Mouse (Mus musculus): ENCODE measurements around the gene Adamtsl2. TPM values are rescaled to one million over a fixed set of nuclear protein-coding genes. Genes with fewer than 3 reads are reported as not detected.

The Adamtsl2 gene
- polyA plus RNA-seq, 1 experiment from 2014 or later: 5.4 TPM

DNA sequence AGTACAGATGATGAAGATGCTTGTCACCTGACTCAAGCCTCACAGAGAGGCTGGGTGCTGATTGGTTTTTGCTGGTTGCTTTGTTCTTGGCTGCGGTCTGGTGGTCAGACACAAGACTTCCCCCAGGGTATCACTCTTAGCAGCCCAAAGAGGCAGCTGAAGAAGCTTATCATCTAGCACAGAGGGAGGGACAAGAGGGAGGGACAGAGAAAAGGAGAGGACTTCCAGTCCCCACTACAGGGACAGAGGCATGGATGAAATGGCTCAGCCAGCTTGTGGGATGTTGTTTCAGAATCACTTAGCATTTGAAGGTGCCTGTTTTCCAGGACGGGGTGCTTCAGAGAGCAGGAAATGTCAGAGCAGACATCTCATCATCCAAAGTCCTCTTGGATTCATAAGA lies 867 bp upstream of the Adamtsl2 start:
- no peak for ATAC-seq (ENCODE audit: low FRiP score)
- Histone ChIP-seq H3K4me1 (peaks cover 26% of the 10 kb centered on the region), H3K9me3 (no peaks in the 10 kb centered on the region), H3K4me3 (replicated peaks) (no peak overlapping the region), H3K27me3 (peaks cover 5% of the 10 kb centered on the region; the same call in 1 of the 2 replicates), H3K27ac (no peak overlapping the region), H3K36me3 (replicated peaks) (no peaks in the 10 kb centered on the region), H3K9ac (no peak overlapping the region), H3K4me2 (no peak overlapping the region)
- 33% methylated on average over 2 of the region's 2 CpGs for WGBS

DNA sequence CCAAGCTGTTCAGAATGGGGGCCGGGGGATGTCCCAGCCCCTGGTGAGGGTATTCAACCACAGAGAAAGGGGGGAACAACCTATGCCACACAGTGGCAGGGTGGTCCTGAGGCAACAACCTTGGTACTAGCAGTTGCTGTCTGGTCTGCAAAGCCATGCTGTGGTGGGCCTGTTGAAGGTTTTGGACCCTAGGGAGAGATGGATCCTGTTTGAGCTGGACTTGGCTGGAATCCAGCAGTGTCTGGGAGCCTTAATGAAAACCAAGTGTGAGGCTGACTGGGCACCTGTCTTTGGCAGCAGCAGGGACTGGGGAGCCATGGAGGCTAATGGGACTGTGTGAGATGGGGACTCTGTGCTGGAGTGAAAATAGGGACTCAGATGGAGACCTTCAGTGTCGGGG lies 470 bp downstream of the Adamtsl2 start:
- H3K9ac ChIP-seq: no peak overlapping the region
- H3K36me3 ChIP-seq (replicated peaks): no peaks in the 10 kb centered on the region
- no peaks in the 10 kb centered on the region for H3K9me3 ChIP-seq
- peak; percentile 55; the same call in 1 of the 2 replicates for ATAC-seq (ENCODE audit: low FRiP score)
- H3K4me1 ChIP-seq: peaks cover 26% of the 10 kb centered on the region
- peaks cover 5% of the 10 kb centered on the region; the same call in 1 of the 2 replicates for H3K27me3 ChIP-seq
- peak overlapping the region; percentile 25; the same call in 1 of the 2 replicates for H3K4me2 ChIP-seq
- WGBS: 89% methylated on average over 1 of the region's 2 CpGs
- H3K4me3 ChIP-seq (replicated peaks): no peak overlapping the region
- H3K27ac ChIP-seq: peak overlapping the region; percentile 57

DNA sequence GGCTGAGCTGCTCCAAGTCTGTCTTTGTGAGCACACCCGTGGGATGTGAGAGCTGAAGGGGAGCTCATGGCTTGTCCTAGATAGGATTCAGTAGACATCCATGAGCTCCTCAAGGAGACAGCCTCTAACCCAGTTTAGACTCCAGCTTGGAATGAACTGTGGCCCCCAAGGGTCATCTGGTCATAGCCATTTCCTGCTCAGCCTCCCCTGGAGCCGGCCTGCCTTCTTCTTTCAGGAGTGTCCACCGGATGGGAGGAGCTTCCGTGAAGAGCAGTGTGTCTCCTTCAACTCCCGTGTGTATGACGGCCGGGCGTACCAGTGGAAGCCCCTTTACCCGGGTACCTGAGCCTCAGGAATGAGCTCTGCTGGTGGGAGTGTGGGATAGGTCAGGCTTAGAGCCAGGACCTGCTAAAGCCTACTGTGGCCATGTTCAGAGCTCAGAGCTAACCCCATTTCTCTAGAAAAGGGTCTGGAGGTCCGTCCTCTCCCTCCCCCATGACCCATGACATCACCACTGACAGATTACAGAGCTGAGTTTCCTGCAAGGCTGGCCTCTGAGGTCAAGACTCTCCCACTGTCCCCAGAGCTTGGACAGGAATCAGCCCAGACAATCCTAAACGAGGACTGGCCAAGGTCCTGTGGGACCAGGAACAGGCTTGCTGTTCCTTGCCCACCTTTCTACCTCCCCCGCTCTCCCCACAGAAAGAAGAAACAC lies 4.7 kb downstream of the Adamtsl2 start:
- ATAC-seq (ENCODE audit: low FRiP score): no peak
- Histone ChIP-seq H3K27me3 (no peaks in the 10 kb centered on the region), H3K9ac (no peak overlapping the region), H3K4me2 (no peak overlapping the region), H3K27ac (no peak overlapping the region), H3K4me3 (replicated peaks) (no peak overlapping the region), H3K36me3 (replicated peaks) (no peaks in the 10 kb centered on the region), H3K9me3 (no peaks in the 10 kb centered on the region), H3K4me1 (peaks cover 14% of the 10 kb centered on the region)
- WGBS: 77% methylated on average over 12 of the region's 12 CpGs

DNA sequence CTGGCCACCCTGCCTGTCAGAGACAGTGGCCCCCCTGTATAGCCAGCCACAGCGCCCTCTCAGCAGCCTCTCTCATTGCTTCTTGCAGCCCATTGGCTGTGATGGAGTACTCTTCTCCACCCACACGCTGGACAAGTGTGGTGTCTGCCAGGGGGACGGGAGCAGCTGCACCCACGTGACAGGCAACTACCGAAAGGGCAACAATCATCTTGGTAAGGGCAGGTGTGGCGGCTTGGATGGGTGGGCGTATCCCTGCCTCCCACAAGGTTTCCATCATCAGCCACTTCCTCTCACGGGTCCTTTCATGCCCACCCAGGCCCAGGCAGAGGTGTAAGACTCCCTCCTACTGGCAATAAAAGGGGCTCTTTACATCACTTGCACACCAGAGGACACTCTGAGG lies 5.8 kb downstream of the Adamtsl2 start:
- Histone ChIP-seq H3K4me1 (peaks cover 4% of the 10 kb centered on the region), H3K9me3 (no peaks in the 10 kb centered on the region), H3K36me3 (replicated peaks) (no peaks in the 10 kb centered on the region), H3K27ac (no peak overlapping the region), H3K4me2 (no peak overlapping the region), H3K9ac (no peak overlapping the region), H3K4me3 (replicated peaks) (no peak overlapping the region), H3K27me3 (no peaks in the 10 kb centered on the region)
- 69% methylated on average over 8 of the region's 8 CpGs for WGBS
- ATAC-seq (ENCODE audit: low FRiP score): no peak

DNA sequence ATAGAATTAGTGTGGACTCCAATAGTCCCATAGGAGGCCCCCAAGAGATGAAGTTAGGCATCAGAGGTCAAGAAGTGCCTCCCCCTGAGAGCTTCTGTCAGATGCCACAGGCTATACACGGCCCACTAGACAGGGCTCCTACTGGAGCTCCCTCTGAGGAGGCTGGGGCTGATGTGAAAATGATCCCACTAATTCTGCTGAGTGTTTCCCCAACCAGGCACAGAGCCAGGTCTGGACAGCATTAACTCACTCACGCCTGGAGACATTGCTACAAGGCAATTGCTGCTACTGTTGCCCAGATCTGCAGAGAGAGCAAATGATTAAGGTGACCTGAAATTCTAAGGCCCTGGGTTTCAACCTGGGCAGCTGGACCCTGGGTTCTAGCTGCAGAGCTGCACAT lies 6.6 kb downstream of the Adamtsl2 start:
- Histone ChIP-seq H3K4me3 (replicated peaks) (no peak overlapping the region), H3K36me3 (replicated peaks) (no peaks in the 10 kb centered on the region), H3K27me3 (no peaks in the 10 kb centered on the region), H3K9ac (no peak overlapping the region), H3K9me3 (no peaks in the 10 kb centered on the region), H3K4me2 (no peak overlapping the region), H3K4me1 (no peaks in the 10 kb centered on the region), H3K27ac (no peak overlapping the region)
- WGBS: 55% methylated on average over 2 of the region's 2 CpGs
- ATAC-seq (ENCODE audit: low FRiP score): no peak

DNA sequence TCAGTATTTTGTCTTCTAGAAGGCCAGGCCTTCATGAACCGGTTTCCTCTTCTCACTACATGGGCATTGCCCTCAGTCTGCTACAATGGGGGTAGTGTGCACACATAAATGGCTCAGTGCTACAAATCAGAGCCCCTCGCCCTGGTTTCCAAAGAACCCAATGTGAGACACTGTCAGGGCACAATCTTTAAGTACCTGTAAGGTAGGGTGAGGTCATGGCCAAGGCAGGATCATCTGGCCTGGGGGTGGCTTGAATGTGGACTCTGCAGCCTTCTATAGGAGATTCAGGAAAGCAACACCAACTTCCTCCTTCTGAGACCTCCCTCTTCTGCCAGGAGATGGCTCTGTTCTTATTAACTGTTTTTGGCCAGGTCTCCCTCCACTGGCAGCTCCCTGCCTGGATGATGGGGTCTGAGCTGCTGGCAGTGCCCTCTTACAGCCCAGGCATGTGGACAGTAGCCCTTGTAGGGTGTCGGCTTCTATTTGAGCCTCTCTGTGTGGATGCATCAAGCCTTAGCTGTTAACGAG lies 7.4 kb downstream of the Adamtsl2 start:
- H3K4me1 ChIP-seq: no peaks in the 10 kb centered on the region
- no peaks in the 10 kb centered on the region for H3K36me3 ChIP-seq (replicated peaks)
- 86% methylated on average over 4 of the region's 4 CpGs for WGBS
- no peak for ATAC-seq (ENCODE audit: low FRiP score)
- no peak overlapping the region for H3K27ac ChIP-seq
- H3K4me2 ChIP-seq: no peak overlapping the region
- H3K4me3 ChIP-seq (replicated peaks): no peak overlapping the region
- H3K9ac ChIP-seq: no peak overlapping the region
- H3K9me3 ChIP-seq: no peaks in the 10 kb centered on the region
- no peaks in the 10 kb centered on the region for H3K27me3 ChIP-seq

DNA sequence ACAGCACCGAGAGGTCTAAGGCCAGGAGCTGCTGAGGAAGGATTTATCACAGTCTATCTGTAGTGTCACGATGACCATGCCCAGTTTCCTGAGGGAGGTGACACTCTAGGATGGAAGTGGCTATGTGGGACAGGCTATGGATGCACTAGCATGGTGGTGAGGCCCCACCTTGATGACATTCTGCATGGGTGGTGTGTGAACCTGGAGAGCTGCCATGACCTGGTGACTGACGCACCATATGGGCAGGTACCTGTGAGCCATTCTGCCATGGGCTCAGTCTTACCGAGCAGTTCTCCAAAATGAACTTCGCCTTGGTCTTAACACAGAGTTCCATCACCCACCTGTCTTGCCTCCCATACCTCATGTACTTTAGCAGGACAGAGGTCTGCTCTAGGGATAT lies 8.4 kb downstream of the Adamtsl2 start:
- Histone ChIP-seq H3K4me2 (no peak overlapping the region), H3K9me3 (no peaks in the 10 kb centered on the region), H3K36me3 (replicated peaks) (no peaks in the 10 kb centered on the region), H3K27me3 (no peaks in the 10 kb centered on the region), H3K27ac (no peak overlapping the region), H3K4me3 (replicated peaks) (no peak overlapping the region), H3K4me1 (no peaks in the 10 kb centered on the region), H3K9ac (no peak overlapping the region)
- WGBS: 83% methylated on average over 5 of the region's 5 CpGs
- ATAC-seq (ENCODE audit: low FRiP score): no peak

DNA sequence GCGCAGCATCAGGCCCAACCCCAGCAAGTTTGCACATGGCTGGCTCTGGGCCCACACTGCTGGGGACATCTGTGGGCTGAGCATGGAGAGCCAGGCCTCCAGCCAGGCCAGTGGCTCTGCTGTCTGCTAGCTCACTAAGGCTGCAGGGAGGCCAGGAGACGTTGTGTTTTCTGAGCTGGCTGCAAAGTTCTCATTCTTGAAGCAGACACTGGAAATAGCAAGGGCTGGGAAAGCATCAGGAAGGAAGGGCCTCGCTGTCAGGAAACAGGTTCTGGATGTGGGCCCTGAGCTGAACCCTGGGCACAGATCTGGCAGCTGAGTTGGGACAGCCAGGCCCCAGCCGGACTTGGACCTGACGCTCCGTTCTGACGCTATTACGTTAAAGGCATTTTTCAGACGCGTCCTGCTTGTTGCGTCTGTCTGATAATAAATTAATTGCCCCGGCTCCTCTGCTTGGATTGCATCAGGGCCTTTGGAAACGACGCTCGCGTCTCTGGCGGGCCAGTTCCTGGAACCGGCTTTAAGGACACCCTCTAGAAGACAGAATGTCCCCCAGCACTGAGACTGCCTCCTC lies 9.0 kb downstream of the Adamtsl2 start:
- H3K4me2 ChIP-seq: no peak overlapping the region
- no peaks in the 10 kb centered on the region for H3K4me1 ChIP-seq
- no peak overlapping the region for H3K4me3 ChIP-seq (replicated peaks)
- no peaks in the 10 kb centered on the region for H3K27me3 ChIP-seq
- no peaks in the 10 kb centered on the region for H3K36me3 ChIP-seq (replicated peaks)
- H3K9ac ChIP-seq: no peak overlapping the region
- no peaks in the 10 kb centered on the region for H3K9me3 ChIP-seq
- ATAC-seq (ENCODE audit: low FRiP score): no peak
- 90% methylated on average over 18 of the region's 18 CpGs for WGBS
- H3K27ac ChIP-seq: no peak overlapping the region

DNA sequence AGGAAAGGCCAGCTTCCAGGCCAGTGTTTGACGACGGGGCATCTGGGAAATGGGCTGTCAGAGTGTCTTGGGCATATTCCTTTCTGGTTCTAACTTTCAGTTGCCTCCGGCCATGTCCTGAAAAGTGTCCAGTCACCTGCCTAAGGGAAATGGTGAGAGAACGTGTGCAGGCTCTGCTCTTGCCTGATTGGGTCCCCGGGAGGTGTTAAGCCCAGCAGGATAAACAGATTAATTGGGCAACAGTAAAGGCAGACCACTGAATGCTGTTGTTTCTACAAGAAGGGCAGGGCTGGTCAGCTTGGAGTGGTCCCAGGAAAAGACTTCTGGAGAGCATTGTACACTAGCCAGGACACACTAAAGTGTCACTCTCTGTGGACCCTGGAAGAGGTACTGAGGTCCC lies 9.5 kb downstream of the Adamtsl2 start:
- no peak overlapping the region for H3K4me3 ChIP-seq (replicated peaks)
- H3K27ac ChIP-seq: no peak overlapping the region
- H3K9me3 ChIP-seq: no peaks in the 10 kb centered on the region
- 65% methylated on average over 5 of the region's 5 CpGs for WGBS
- no peaks in the 10 kb centered on the region for H3K27me3 ChIP-seq
- H3K4me2 ChIP-seq: no peak overlapping the region
- H3K4me1 ChIP-seq: no peaks in the 10 kb centered on the region
- ATAC-seq (ENCODE audit: low FRiP score): no peak
- H3K9ac ChIP-seq: no peak overlapping the region
- no peaks in the 10 kb centered on the region for H3K36me3 ChIP-seq (replicated peaks)

DNA sequence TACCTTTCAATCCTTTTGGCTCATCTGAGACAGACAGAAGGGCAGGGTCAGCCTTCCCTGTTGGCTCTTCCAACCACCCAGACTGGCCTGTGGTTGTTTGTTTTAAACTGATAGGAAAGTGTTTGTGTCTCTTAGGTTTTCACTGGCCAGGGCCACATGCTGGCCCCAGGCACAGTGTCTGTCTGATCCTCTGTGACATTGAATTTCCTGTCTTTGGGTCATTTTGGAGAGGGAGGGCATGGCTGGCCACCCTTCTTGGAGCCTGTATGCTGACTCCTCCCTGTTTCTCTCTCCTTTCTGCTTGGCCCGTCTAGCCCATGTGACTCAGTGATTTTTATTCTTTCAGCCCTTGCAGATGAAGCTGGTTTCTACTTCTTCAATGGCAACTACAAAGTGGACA lies 10.1 kb downstream of the Adamtsl2 start:
- no peak overlapping the region for H3K4me3 ChIP-seq (replicated peaks)
- H3K27me3 ChIP-seq: no peaks in the 10 kb centered on the region
- H3K36me3 ChIP-seq (replicated peaks): no peaks in the 10 kb centered on the region
- 88% methylated on average over 1 of the region's 1 CpGs for WGBS
- no peak overlapping the region for H3K9ac ChIP-seq
- H3K4me1 ChIP-seq: no peaks in the 10 kb centered on the region
- ATAC-seq (ENCODE audit: low FRiP score): no peak
- no peaks in the 10 kb centered on the region for H3K9me3 ChIP-seq
- no peak overlapping the region for H3K27ac ChIP-seq
- H3K4me2 ChIP-seq: no peak overlapping the region

DNA sequence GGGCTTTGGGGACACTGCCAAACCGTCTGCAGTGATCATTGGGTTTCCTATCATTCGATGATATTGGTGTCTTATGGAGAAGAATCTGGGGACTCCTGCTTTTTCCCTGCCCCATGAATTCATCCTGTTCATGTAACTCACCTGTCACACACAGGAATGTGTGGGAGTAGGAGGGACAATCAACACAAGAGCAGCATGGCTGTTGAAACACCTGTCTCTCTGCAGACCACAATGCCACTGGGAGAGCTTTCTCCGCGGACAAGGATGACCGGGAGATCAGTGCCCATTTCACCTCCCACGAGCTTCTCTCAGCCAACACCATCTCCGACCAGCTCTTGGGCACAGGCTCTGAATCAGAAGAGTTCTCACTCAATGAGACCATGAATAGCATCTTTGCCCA lies 16.0 kb downstream of the Adamtsl2 start:
- Histone ChIP-seq H3K9ac (no peak overlapping the region), H3K27ac (no peak overlapping the region), H3K4me2 (no peak overlapping the region), H3K27me3 (no peaks in the 10 kb centered on the region), H3K4me3 (replicated peaks) (no peak overlapping the region), H3K9me3 (no peaks in the 10 kb centered on the region), H3K36me3 (replicated peaks) (no peaks in the 10 kb centered on the region), H3K4me1 (peaks cover 17% of the 10 kb centered on the region)
- 90% methylated on average over 7 of the region's 7 CpGs for WGBS
- ATAC-seq (ENCODE audit: low FRiP score): no peak

DNA sequence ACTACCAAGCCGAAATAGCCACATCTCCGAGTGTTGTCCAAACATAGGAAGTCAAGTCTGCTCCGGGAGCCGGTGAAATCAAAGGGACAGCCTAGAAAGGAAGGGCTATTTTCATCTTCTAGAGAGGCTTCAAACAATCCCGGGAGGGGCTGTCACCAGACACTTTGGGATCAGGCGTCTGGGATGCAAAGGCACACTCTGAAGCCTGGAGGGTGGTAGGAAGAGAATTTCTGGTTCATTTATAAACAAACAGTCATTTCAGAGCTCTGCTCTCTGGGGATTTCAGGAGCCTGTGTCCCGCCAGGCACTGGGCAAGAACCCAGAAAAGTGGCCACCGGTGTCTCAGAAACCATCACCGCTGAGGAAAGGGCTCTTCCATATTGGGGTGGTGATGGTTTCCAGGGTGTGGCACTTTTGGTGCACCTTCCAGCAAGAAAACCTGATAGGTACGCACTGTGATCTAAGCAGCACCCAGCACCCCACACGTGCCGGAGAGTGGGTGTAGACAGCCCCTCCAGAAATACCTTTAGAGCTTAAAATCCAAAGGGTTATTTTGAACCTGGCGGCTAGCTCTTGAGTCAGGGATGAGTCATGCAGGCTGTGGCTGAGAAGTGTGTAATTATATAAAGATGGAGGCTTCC lies 17.3 kb downstream of the Adamtsl2 start:
- peaks cover 17% of the 10 kb centered on the region for H3K4me1 ChIP-seq
- H3K27me3 ChIP-seq: no peaks in the 10 kb centered on the region
- no peaks in the 10 kb centered on the region for H3K9me3 ChIP-seq
- no peaks in the 10 kb centered on the region for H3K36me3 ChIP-seq (replicated peaks)
- 84% methylated on average over 13 of the region's 13 CpGs for WGBS
- H3K4me3 ChIP-seq (replicated peaks): no peak overlapping the region
- H3K27ac ChIP-seq: no peak overlapping the region
- H3K4me2 ChIP-seq: no peak overlapping the region
- no peak overlapping the region for H3K9ac ChIP-seq
- ATAC-seq (ENCODE audit: low FRiP score): no peak
